Mouse (Mus musculus) stomach, postnatal 0 days (tissue): Measurements from ENCODE around the gene Pax7. TPM values are rescaled to one million over a fixed set of nuclear protein-coding genes. Genes with fewer than 3 reads are reported as not detected.

Source experiments
- ATAC-seq: fragments of 200-750 bp; cut with Nextera tagmentation; 2 replicates; pipeline ENCODE4 v1.8.0; 2017; ENCODE audit not compliant: low FRiP score, low TSS enrichment
- DNase-seq: peaks from one replicate; pipeline ENCODE4 v3.0.0-alpha.2; 2016; ENCODE audit warnings: low spot score
- H3K27ac ChIP-seq: fragments of 300-500 bp; sonication (generic); replicated peaks from 2 replicates; pipeline ENCODE4 v1.5.1; 2014; ENCODE audit warnings: mild to moderate bottlenecking, control low read depth
- H3K27me3 ChIP-seq: fragments of 300-500 bp; sonication (generic); 2 replicates; pipeline ENCODE4 v1.6.1; 2014; ENCODE audit warnings: low read length; ENCODE audit not compliant: control insufficient read depth, insufficient read depth
- H3K36me3 ChIP-seq: fragments of 300-500 bp; sonication (generic); 2 replicates; pipeline ENCODE4 v1.6.1; 2014; ENCODE audit warnings: low read length, mixed read lengths; ENCODE audit not compliant: control insufficient read depth, insufficient read depth
- H3K4me1 ChIP-seq: fragments of 300-500 bp; sonication (generic); replicated peaks from 2 replicates; pipeline ENCODE4 v1.6.1; 2014; ENCODE audit warnings: antibody characterized with exemption; ENCODE audit not compliant: control insufficient read depth, insufficient read depth
- H3K4me2 ChIP-seq: fragments of 300-500 bp; sonication (generic); replicated peaks from 2 replicates; pipeline ENCODE4 v1.6.1; 2014; ENCODE audit warnings: low read depth, mild to moderate bottlenecking, control low read depth, moderate library complexity
- H3K4me3 ChIP-seq: fragments of 300-500 bp; sonication (generic); 2 replicates; pipeline ENCODE4 v1.5.1; 2014; ENCODE audit warnings: low read depth, low read length, control low read depth
- H3K9ac ChIP-seq: fragments of 300-500 bp; sonication (generic); 2 replicates; pipeline ENCODE4 v1.6.1; 2014; ENCODE audit warnings: mild to moderate bottlenecking, low read length, control low read depth, mixed read lengths
- H3K9me3 ChIP-seq: fragments of 300-500 bp; sonication (generic); 2 replicates; pipeline ENCODE4 v1.6.1; 2016; ENCODE audit warnings: low read length; ENCODE audit not compliant: control insufficient read depth
- CTCF ChIP-seq: IDR thresholded peaks from 2 replicates; pipeline ENCODE4 v1.5.1; 2016; ENCODE audit warnings: antibody characterized with exemption, low read depth, mild to moderate bottlenecking, moderate library complexity
- EP300 ChIP-seq: optimal IDR thresholded peaks from 2 replicates; pipeline ENCODE3; 2016; ENCODE audit warnings: antibody characterized with exemption
- WGBS: fragments of 180-500 bp; shearing (Covaris S2); extraction: QIAGEN DNeasy Blood & Tissue Kit; methylation state at CpG from one replicate; pipeline ENCODE4 v1.1.7; 2014; 5-methylcytosine and 5-hydroxymethylcytosine counted together
- polyA plus RNA-seq: library from polyadenylated mRNA; unstranded; fragments of >200 nt; fragmentation: Nextera tagmentation; extraction: Ambion mirVana; gene quantifications from 2 replicates; pipeline ENCODE4 v1.2.1, GENCODE M21; 2015

Pax7 gene
- polyA plus RNA-seq, 1 experiment from 2014 or later, result not detected

DNA sequence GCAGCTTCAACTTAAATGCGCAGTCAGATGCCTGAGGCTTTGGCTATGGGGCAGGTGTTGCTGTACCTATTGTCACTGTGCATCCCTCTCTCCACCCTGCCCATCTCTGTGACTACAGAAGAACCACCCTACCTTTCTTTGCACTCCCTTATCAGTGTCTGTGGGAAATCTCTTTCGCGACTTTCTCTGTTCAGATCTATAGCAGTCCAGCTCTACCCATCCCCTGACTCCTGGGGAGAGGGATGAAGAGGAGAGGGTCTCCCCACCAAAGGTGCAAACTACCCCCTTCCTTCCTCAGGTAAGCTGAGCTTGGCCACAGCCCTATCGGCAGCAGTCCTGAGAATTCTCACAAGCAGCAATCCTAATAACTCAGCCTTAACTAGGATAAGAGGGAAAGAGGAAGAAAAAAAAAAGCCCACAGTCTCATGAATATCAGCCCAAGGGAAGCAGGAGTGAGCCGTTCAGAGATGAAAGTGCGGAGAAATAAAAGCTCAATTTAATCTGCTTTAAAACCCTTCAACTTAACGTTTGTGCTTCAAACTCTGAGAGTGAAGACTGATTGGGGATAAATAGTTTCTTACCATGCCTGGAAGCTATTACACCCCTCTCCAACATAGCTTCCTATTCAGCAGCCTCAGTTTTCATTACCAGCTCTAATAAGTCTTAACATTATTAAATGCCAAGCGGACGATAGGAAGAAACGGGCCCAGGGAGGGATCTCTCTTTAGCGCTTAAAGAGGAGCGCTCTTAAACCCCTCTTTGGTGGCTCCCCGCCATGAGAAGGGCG, 7.8 kb downstream of the Pax7 start:
- 0 out of 2 replicates have a peak, but pooled peaks cover 5% of the 10 kb centered on the region for H3K4me1 ChIP-seq
- no peaks in the 10 kb centered on the region for H3K9me3 ChIP-seq
- H3K36me3 ChIP-seq, result no peaks in the 10 kb centered on the region
- no peak overlapping the region for H3K27ac ChIP-seq
- no peak for DNase-seq
- 4% methylated on average over 14 of the region's 14 CpGs for WGBS
- H3K27me3 ChIP-seq, result peaks cover 19% of the 10 kb centered on the region
- TF ChIP-seq EP300 (no peak), CTCF (no peak)
- no peak overlapping the region for H3K9ac ChIP-seq
- ATAC-seq, result no peak
- H3K4me2 ChIP-seq, result no peak overlapping the region
- H3K4me3 ChIP-seq, result no peak overlapping the region

DNA sequence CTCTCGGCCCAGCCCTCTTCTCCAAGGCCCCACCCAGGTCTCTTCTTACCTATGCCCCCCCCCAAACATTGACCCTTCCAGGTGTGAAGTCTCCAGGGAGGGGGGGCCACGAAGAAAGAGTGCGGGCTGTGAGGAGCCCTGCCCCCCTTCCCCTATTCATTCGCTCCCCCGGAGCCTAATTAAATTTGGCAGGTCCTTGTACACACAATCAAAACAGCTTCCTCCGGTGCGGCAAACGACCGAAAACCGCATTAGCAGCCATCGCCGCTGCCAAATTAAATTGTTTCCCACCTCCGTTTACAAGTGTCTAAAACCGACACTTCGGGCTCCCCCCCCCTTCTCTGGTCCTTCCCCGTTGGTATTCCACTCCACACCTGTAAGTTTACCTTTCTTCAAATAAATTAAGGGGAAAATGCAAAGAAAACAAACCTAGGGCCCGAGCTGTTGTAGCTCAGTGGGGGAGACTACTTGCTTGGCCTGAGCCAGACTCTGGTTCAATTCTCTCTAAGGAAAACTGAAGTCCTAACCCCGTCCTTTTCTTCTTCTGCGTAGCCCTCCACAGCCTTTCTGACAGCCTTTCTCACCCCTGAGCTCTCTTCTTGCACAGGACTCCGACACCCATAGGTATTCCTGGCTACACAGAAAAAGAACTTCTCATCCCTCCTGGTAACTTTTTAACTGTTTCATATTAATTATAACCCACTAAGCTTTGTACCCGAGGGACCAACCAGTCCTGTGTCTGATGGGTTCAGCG, 8.6 kb downstream of the Pax7 start:
- Histone ChIP-seq H3K4me2 (no peak overlapping the region), H3K9me3 (no peaks in the 10 kb centered on the region), H3K27me3 (peaks cover 19% of the 10 kb centered on the region), H3K4me3 (no peak overlapping the region), H3K4me1 (0 out of 2 replicates have a peak, but pooled peaks cover 5% of the 10 kb centered on the region), H3K36me3 (no peaks in the 10 kb centered on the region), H3K9ac (no peak overlapping the region), H3K27ac (no peak overlapping the region)
- 1% methylated on average over 22 of the region's 22 CpGs for WGBS
- no peak for TF ChIP-seq EP300
- TF ChIP-seq CTCF, result no peak
- ATAC-seq (no peak), DNase-seq (no peak)

DNA sequence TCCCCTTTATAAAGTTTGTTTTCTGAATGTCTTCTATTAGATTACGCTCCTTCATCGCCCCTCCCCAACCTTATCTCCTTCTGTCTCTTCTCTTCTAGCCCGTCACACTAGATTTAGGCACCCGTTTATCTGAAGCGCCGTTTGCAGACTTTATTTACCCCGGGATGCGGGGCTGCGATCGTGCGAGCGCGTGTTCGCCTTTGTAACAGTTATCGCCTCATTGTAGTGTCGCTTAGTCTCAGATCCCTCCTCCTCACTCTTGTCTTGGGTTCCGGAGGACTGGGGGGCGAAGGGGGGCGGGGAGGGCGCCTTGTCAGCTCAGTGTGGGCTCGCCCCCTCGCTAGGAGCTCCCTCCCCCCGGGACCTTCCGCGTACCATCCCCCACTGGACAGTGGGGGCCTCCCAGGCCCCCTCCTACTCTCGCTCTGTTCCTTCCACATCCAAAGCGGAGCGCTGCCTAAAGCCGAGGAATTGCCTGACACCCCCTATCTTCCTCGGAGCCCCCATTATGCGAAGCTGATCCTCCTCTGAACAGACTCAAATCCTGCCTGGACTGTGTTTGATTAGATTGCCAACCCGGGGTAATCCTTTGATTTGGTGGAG, 9.4 kb downstream of the Pax7 start:
- H3K27me3 ChIP-seq, result peaks cover 25% of the 10 kb centered on the region
- no peak for DNase-seq
- TF ChIP-seq CTCF (no peak), EP300 (no peak)

DNA sequence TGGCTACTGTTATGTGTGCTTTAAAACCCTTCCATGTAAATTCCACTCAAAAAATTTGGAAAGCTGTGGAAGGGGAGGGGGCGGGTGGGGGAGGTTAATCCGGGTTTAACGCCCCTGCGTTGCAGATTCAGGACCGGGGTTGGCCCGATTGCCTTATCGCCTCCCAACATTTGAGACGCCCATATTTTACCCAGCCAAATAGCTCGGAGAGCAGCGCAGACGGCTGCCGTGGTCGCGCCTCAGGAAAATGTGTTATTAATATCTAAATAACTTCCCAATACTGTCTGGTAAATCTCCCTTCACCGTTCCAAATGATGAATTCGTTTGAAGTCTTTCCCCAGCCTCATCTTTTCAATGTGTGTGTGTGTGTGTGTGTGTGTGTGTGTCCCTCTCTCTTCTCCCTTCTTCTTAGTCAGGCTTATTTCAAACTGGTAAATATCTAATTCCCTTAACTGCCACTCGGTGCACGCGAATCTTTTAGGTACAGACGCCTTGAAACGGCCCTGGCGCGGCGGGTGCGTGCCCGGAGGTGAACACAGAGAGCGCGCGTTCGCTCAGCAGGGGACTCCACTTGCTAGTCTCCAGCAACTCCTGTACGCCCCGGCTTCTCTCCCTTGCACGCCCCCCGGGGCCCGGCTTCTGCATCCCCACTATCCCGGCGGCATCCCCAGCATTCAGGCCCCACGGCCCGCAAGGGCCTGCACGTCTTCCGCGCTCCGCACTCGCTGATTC, 10.0 kb downstream of the Pax7 start:
- no peaks in the 10 kb centered on the region for H3K9me3 ChIP-seq
- H3K27me3 ChIP-seq, result peaks cover 25% of the 10 kb centered on the region
- ATAC-seq (no peak), DNase-seq (no peak)
- no peak overlapping the region for H3K4me2 ChIP-seq
- 2% methylated on average over 44 of the region's 44 CpGs for WGBS
- TF ChIP-seq EP300, result no peak
- no peak for TF ChIP-seq CTCF
- H3K4me3 ChIP-seq, result no peak overlapping the region
- 0 out of 2 replicates have a peak, but pooled peaks cover 5% of the 10 kb centered on the region for H3K4me1 ChIP-seq
- no peak overlapping the region for H3K27ac ChIP-seq
- H3K9ac ChIP-seq, result no peak overlapping the region
- no peaks in the 10 kb centered on the region for H3K36me3 ChIP-seq

More for the DNA sequence above, 9.4 kb downstream of the Pax7 start:
- Histone ChIP-seq H3K9me3 (no peaks in the 10 kb centered on the region), H3K4me1 (0 out of 2 replicates have a peak, but pooled peaks cover 5% of the 10 kb centered on the region), H3K27ac (no peak overlapping the region), H3K4me3 (no peak overlapping the region), H3K36me3 (no peaks in the 10 kb centered on the region), H3K9ac (no peak overlapping the region), H3K4me2 (no peak overlapping the region)
- 2% methylated on average over 32 of the region's 32 CpGs for WGBS
- ATAC-seq, result no peak

DNA sequence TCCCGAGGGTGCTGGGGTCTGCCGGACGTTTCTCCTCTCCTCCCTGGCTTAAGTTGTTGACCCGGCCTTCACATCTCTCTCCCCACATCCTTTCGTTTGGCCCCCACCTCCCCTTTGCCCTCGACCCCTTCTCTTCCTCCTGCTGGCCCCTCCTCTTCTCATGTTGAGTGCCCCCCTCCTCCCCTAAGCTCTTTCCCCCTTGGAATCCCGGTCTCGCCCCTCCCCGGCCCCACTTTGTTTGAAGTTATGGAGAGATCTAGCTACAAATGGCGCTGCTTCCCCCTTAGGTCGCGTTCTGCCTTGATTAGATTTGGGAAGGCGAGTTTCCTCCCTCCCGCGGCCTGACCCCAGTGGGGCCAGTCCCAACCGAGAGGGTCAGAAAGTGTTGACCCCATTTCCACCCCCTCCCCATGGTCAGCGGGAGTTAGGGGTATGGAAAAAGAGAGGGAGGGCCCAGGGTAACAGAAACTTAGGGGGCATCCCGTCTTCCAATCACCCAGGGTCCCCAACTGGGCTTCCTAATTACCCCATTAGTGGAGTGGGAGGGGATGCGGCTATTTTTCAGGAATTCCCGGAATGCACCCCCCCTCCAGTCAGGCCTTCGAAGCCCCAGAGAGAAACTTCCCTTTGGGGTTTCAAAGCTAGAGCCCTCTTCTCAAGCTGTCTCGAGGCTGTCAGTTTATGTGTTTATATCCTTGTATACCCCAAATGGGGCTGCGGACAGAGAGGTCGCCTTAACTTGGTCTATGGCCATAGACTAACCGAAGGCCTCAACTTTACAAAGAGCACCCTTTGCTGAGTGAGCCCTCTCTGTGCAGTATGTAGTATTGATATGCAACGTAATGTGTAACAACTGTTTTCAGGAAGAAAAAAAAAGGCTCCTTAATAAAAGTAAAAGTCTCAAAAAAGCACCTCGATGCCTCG, 10.9 kb downstream of the Pax7 start:
- H3K27me3 ChIP-seq, result peaks cover 25% of the 10 kb centered on the region
- TF ChIP-seq CTCF (no peak), EP300 (no peak)
- no peak overlapping the region for H3K27ac ChIP-seq
- no peaks in the 10 kb centered on the region for H3K36me3 ChIP-seq
- 3% methylated on average over 28 of the region's 28 CpGs for WGBS
- H3K4me2 ChIP-seq, result no peak overlapping the region
- DNase-seq, result no peak
- 0 out of 2 replicates have a peak, but pooled peaks cover 5% of the 10 kb centered on the region for H3K4me1 ChIP-seq
- no peaks in the 10 kb centered on the region for H3K9me3 ChIP-seq
- no peak overlapping the region for H3K9ac ChIP-seq
- ATAC-seq, result no peak
- no peak overlapping the region for H3K4me3 ChIP-seq
